Mouse (Mus musculus): ENCODE measurements around the gene Tmem270. TPM values are rescaled to one million over a fixed set of nuclear protein-coding genes. Genes with fewer than 3 reads are reported as not detected.
"Not testable (repeated sequence)": the region's sequence is repeated elsewhere in the genome, so short reads cannot be mapped to it uniquely, and the experiment has no call there.

The Tmem270 gene
- polyA plus RNA-seq, 1 experiment from 2014 or later: not detected

DNA sequence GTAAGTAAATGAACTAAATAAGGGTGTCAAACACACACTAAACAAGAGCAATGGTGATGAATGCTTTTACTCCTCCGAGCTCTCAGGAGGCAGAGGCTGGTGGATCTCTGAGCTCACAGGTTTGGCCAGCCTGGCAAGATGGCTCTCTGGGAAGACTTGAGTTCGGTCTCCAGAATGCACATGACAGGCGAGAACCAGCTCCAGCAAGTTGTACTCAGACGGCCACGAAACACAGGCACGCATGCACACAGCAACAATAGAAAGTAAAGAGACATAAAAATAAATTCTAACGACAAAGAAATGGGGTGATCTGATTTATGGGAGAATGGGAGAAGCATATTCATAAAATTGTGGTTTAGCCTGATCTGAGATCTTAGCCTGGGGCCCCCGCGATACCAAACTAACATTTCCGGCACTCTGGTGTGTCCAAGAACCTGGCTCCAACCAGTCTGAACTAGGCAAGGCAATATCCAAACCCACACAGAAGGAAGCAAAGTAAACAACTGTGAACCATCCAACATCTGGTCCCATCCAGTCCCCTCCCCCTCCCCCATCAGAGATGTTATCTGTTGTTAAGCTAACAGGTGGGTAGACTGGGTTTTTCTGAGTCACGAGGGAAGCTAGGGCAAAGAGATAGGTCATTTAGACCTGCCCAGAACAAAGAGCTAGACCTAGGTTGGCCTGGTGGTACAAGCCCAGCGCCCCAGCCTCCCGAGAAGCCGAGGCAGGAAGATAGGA, 35.1 kb upstream of the Tmem270 start:
- no peaks in the 10 kb centered on the region for H3K9me3 ChIP-seq
- H3K27ac ChIP-seq: peak overlapping the region; percentile 40; the same call in 1 of the 2 replicates
- H3K36me3 ChIP-seq: no peaks in the 10 kb centered on the region
- no peak overlapping the region for H3K4me2 ChIP-seq
- WGBS: 59% methylated on average over 14 of the region's 14 CpGs
- 0 out of 2 replicates have a peak, but pooled peaks cover 9% of the 10 kb centered on the region for H3K27me3 ChIP-seq (replicated peaks)
- no peak for ATAC-seq (ENCODE audit: insufficient read depth, low FRiP score, low read depth)
- H3K9ac ChIP-seq: no peak overlapping the region
- H3K4me1 ChIP-seq: peaks cover 4% of the 10 kb centered on the region; the same call in 1 of the 2 replicates
- H3K4me3 ChIP-seq (replicated peaks): no peak overlapping the region

DNA sequence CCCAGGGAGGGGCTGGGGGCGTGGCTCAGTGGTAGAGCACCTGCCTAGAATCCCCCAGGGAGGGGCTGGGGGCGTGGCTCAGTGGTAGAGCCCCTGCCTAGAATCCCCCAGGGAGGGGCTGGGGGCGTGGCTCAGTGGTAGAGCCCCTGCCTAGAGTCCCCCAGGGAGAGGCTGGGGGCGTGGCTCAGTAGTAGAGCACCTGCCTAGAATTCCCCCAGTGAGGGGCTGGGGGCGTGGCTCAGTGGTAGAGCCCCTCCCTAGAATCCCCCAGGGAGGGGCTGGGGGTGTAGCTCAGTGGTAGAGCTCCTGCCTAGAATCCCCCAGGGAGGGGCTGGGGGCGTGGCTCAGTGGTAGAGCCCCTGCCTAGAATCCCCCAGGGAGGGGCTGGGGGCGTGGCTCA, 33.0 kb upstream of the Tmem270 start:
- not testable (repeated sequence) for H3K36me3 ChIP-seq; H3K9ac ChIP-seq; H3K4me1 ChIP-seq; H3K27ac ChIP-seq; H3K4me2 ChIP-seq; H3K4me3 ChIP-seq (replicated peaks); H3K27me3 ChIP-seq (replicated peaks); ATAC-seq (ENCODE audit: insufficient read depth, low FRiP score, low read depth); H3K9me3 ChIP-seq
- WGBS: 78% methylated on average over 4 of the region's 7 CpGs

DNA sequence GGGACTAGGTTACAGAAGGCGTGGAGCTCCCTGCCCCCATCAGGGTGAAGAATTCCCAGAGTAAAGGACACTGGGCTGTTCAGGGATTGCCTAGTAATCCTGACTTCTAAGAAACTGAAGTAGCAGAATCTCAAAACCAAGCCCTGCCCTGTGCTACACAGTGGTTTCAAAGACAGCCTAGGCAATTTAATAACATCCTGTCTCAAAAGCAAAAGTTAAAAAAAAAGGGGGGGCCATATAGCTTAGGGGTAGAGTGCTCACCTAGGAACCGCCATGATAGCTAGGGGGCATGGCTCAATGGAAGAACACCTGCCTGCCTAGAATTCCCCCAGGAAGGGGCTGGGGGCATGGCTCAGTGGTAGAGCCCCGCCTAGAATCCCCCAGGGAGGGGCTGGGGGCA, 32.5 kb upstream of the Tmem270 start:
- 81% methylated on average over 3 of the region's 3 CpGs for WGBS
- no peak for ATAC-seq (ENCODE audit: insufficient read depth, low FRiP score, low read depth)

DNA sequence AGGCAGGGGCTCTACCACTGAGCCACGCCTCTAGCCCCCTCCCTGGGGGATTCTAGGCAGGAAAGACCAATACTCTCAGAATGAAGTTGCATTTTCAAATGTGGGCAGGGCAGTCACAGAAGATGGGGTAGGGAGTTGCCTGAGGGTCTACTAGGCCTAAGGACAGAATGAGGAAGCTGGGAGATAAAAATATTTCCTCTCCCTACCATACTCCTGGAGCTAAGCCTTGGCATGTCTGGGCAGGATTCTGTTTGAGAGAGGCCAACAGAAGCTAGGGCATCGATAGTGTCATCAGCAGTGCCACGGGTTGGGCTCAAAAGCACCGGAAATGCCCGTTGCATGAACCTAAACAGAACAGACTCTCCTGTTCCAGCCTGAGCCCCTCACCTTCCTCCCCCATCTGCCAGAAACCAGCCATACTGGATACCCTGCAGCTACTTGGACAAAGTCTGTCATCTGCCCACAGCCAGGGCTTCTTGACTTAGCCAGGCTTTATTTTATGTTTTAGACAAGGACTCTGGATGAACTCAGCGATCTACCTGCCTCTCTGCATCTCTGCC, 30.2 kb upstream of the Tmem270 start:
- H3K27ac ChIP-seq: peak overlapping the region; percentile 16; the same call in 1 of the 2 replicates
- peaks cover 6% of the 10 kb centered on the region; the same call in 1 of the 2 replicates for H3K4me1 ChIP-seq
- no peaks in the 10 kb centered on the region for H3K27me3 ChIP-seq (replicated peaks)
- no peak for ATAC-seq (ENCODE audit: insufficient read depth, low FRiP score, low read depth)
- no peak overlapping the region for H3K4me3 ChIP-seq (replicated peaks)
- WGBS: 83% methylated on average over 6 of the region's 6 CpGs
- H3K9ac ChIP-seq: no peak overlapping the region
- H3K4me2 ChIP-seq: no peak overlapping the region
- H3K36me3 ChIP-seq: no peaks in the 10 kb centered on the region
- H3K9me3 ChIP-seq: no peaks in the 10 kb centered on the region

More for the DNA sequence above, 32.5 kb upstream of the Tmem270 start:
- H3K27ac ChIP-seq: no peak overlapping the region
- no peaks in the 10 kb centered on the region for H3K27me3 ChIP-seq (replicated peaks)
- no peak overlapping the region for H3K9ac ChIP-seq
- H3K4me2 ChIP-seq: no peak overlapping the region
- peaks cover 4% of the 10 kb centered on the region; the same call in 1 of the 2 replicates for H3K4me1 ChIP-seq
- H3K9me3 ChIP-seq: no peaks in the 10 kb centered on the region
- no peak overlapping the region for H3K4me3 ChIP-seq (replicated peaks)
- no peaks in the 10 kb centered on the region for H3K36me3 ChIP-seq

DNA sequence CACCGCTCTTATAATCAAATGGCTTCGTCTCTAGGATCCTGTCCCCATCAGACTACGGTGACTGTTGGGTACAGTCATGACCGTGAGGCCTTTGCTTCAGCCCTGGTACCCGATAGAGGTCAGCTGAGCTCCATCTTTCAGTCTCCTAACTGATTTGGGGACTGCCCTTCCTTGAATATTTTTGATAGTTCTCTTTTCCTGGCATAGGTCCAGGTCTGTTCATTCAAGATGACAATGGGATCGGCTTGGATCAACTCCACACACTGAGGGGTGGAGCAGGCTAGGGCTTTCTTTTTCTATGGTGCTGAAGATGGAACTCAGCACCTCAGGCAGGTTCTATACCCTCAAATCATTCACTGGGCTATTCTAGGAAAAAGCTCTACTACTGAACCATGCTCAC, 29.5 kb upstream of the Tmem270 start:
- no peaks in the 10 kb centered on the region for H3K9me3 ChIP-seq
- peaks cover 6% of the 10 kb centered on the region; the same call in 1 of the 2 replicates for H3K4me1 ChIP-seq
- WGBS: 90% methylated on average over 6 of the region's 6 CpGs
- peak overlapping the region; percentile 16; the same call in 1 of the 2 replicates for H3K27ac ChIP-seq
- H3K4me2 ChIP-seq: no peak overlapping the region
- no peaks in the 10 kb centered on the region for H3K36me3 ChIP-seq
- H3K9ac ChIP-seq: no peak overlapping the region
- no peaks in the 10 kb centered on the region for H3K27me3 ChIP-seq (replicated peaks)
- no peak for ATAC-seq (ENCODE audit: insufficient read depth, low FRiP score, low read depth)
- no peak overlapping the region for H3K4me3 ChIP-seq (replicated peaks)

DNA sequence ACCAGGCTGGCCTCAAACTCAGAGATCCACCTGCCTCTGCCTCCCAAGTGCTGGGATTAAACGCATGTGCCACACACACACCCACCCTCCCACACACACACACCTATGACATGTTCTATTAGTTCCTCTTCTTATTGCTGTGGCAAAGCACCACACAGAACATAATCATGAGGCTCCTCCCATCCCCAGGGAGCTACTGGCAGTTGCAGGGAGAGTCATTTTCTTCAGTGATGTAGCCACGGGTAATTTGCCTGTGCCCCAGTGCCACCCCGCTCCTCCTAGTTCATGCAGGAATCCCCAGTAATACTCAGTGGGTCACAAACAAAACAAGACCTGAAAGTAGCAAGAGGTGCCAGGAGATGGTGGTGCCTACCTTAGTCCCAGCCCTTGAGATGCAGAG, 28.1 kb upstream of the Tmem270 start:
- H3K4me2 ChIP-seq: no peak overlapping the region
- H3K4me1 ChIP-seq: peaks cover 6% of the 10 kb centered on the region; the same call in 1 of the 2 replicates
- no peaks in the 10 kb centered on the region for H3K36me3 ChIP-seq
- H3K4me3 ChIP-seq (replicated peaks): no peak overlapping the region
- no peak overlapping the region for H3K9ac ChIP-seq
- 88% methylated on average over 3 of the region's 3 CpGs for WGBS
- no peaks in the 10 kb centered on the region for H3K27me3 ChIP-seq (replicated peaks)
- no peak for ATAC-seq (ENCODE audit: insufficient read depth, low FRiP score, low read depth)
- H3K9me3 ChIP-seq: no peaks in the 10 kb centered on the region
- H3K27ac ChIP-seq: no peak overlapping the region

DNA sequence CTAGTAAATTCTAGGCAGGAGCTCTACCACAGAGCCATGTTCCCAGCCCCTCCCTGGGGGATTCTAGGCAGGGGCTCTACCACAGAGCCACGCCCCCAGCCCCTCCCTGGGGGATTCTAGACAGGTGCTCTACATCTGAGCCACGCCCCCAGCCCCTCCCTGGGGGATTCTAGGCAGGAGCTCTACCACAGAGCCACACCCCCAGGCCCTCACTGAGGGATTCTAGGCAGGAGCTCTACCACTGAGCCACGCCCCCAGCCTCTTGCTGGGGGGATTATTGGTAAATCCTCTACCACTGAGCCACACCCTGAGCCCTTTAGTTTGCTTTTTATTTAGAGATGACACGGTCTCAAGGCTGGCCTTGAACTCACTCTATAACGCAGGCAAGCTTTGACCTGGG, 27.2 kb upstream of the Tmem270 start:
- not testable (repeated sequence) for H3K27me3 ChIP-seq (replicated peaks); H3K4me1 ChIP-seq; H3K9ac ChIP-seq; H3K36me3 ChIP-seq; H3K4me3 ChIP-seq (replicated peaks); H3K27ac ChIP-seq; H3K9me3 ChIP-seq; ATAC-seq (ENCODE audit: insufficient read depth, low FRiP score, low read depth); H3K4me2 ChIP-seq
- WGBS: 91% methylated on average over 5 of the region's 5 CpGs

DNA sequence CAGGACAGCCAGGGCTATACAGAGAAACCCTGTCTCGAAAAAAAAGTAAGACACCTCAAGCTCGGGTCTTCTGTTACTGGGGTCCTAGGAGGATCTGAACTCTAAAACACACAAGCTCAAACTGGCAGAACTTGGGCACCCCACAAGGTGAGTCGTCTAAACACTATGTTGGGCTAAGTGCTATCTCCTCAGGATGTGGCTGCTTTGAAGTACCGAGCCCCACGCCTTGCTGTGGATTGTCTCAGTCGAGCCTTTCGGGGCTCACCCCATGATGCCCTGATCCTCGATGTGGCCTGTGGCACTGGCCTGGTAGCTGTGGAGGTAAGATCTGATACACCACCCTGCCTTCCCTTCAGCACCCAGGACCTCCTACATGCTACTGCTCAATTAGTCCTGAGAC, 26.7 kb upstream of the Tmem270 start:
- H3K27ac ChIP-seq: no peak overlapping the region
- peaks cover 6% of the 10 kb centered on the region; the same call in 1 of the 2 replicates for H3K4me1 ChIP-seq
- no peaks in the 10 kb centered on the region for H3K9me3 ChIP-seq
- no peaks in the 10 kb centered on the region for H3K36me3 ChIP-seq
- H3K9ac ChIP-seq: no peak overlapping the region
- no peak for ATAC-seq (ENCODE audit: insufficient read depth, low FRiP score, low read depth)
- peak overlapping the region; percentile 82; the same call in 1 of the 2 replicates for H3K4me3 ChIP-seq (replicated peaks)
- no peaks in the 10 kb centered on the region for H3K27me3 ChIP-seq (replicated peaks)
- H3K4me2 ChIP-seq: peak overlapping the region; percentile 97
- 89% methylated on average over 8 of the region's 8 CpGs for WGBS

DNA sequence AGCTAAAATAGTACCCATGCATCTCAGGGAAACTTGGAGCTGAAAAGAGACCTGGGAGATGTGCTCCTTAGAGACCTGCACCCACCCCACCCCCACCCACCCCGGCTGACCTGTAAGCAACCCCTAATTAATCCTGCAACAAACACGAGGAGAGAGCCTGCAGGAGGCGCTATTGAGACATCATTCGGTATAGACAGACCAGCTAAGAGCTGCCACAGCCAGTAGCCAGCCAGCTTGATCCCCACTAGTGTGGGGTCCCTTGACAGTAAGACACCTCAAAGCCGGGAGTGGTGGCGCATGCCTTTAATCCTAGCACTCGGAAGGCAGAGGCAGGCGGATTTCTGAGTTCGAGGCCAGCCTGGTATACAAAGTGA, 26.4 kb upstream of the Tmem270 start:
- peak overlapping the region; percentile 82 for H3K4me3 ChIP-seq (replicated peaks)
- WGBS: 40% methylated on average over 9 of the region's 9 CpGs
- H3K9me3 ChIP-seq: no peaks in the 10 kb centered on the region
- H3K27ac ChIP-seq: peak overlapping the region; percentile 87
- H3K27me3 ChIP-seq (replicated peaks): no peaks in the 10 kb centered on the region
- H3K4me1 ChIP-seq: peaks cover 6% of the 10 kb centered on the region; the same call in 1 of the 2 replicates
- ATAC-seq (ENCODE audit: insufficient read depth, low FRiP score, low read depth): peak; percentile 23; the same call in 1 of the 2 replicates
- H3K4me2 ChIP-seq: peak overlapping the region; percentile 97
- H3K9ac ChIP-seq: peak overlapping the region; percentile 78; the same call in 1 of the 2 replicates
- no peaks in the 10 kb centered on the region for H3K36me3 ChIP-seq

DNA sequence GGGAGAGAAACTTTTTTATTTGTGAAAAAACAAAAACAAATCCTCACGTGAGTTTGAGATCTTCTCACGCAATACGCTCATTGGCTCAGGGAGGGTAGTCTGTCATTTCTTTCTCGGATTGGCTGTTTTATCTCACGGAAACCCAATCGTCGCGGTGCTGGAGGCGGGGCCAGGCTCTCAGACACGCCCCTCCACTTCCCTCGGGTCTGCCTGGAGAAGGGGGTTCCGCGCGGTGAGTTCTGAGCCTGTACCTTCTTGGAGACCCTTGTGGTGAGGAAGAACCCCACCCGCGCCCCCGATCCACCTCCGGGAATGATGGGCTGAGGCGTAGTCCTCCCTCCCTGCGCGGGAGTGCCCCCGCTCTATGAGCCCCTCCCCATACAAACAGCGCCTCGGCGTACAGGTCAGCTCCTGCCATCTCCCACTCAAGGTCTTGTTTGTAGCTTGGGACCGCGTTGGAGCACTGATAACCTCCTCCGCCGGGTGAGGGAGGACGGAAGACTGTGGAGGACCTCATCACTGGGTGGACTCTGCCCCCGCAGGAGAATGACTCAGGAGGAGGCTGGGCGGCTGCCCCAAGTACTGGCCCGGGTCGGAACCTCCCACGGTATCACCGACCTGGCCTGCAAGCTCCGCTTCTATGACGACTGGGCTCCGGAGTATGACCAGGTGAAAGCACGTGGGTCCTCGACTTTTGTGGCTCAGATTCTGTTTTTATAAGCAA, 25.8 kb upstream of the Tmem270 start, which contains the start of gene Mettl27:
Gene Mettl27 (plus strand): TSS at position 190 of the 724 bp plus-strand sequence.
- Histone ChIP-seq H3K4me2 (peak within 1 kb of the TSS; percentile 97), H3K4me1 (peaks cover 6% of the 10 kb centered on the region; the same call in 1 of the 2 replicates), H3K36me3 (no peaks in the 10 kb centered on the region), H3K9ac (peak within 1 kb of the TSS; percentile 78), H3K27me3 (replicated peaks) (no peaks in the 10 kb centered on the region), H3K27ac (peak within 1 kb of the TSS; percentile 87), H3K4me3 (replicated peaks) (peak within 1 kb of the TSS; percentile 82), H3K9me3 (no peaks in the 10 kb centered on the region)
- WGBS: under 1% methylated on average over 41 of the region's 41 CpGs
- peak; percentile 95 for ATAC-seq (ENCODE audit: insufficient read depth, low FRiP score, low read depth)

DNA sequence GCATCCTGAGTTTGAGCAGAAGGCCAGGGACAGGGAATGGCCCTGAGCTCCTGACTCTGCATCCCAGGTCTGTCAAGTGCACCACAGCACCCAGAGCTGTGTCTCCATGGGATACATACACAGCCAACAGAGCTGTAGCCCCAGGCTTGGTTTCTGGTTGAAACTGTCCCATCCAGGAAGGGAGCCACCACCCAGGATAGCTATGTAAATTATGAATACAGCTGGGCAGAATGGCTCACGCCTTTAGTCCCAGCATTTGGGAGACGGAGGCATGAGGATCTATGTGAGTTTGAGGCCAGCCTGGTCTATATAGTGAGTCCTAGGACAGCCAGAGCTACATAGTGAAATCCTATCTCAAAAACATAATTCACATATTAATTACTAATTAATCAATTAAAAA, 23.5 kb upstream of the Tmem270 start:
- no peak overlapping the region for H3K27ac ChIP-seq
- no peak overlapping the region for H3K9ac ChIP-seq
- WGBS: 77% methylated on average over 2 of the region's 2 CpGs
- no peak overlapping the region for H3K4me3 ChIP-seq (replicated peaks)
- peaks cover 6% of the 10 kb centered on the region; the same call in 1 of the 2 replicates for H3K4me1 ChIP-seq
- ATAC-seq (ENCODE audit: insufficient read depth, low FRiP score, low read depth): no peak
- H3K36me3 ChIP-seq: no peaks in the 10 kb centered on the region
- H3K4me2 ChIP-seq: no peak overlapping the region
- no peaks in the 10 kb centered on the region for H3K9me3 ChIP-seq
- no peaks in the 10 kb centered on the region for H3K27me3 ChIP-seq (replicated peaks)

DNA sequence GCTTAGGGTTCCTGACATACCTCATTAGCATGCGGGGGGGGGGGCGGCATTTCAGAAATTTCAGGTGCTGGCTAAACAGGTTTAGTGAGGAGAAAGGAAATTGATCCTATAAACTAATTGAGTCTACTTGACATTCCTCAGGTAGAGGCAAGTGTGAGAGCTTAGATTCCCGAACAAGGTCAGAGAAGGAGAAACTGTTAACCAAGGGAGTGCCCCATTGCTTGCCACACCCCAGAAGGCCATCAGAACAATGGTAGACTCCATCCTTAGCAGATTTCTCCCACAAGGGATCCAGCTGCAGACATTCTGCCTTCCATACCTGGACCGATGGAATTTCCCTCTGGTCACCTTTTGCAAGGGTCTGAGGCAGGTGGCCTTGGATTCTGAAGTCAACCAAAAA, 20.2 kb upstream of the Tmem270 start:
- no peaks in the 10 kb centered on the region for H3K9me3 ChIP-seq
- H3K4me3 ChIP-seq (replicated peaks): no peak overlapping the region
- no peaks in the 10 kb centered on the region for H3K27me3 ChIP-seq (replicated peaks)
- no peak overlapping the region for H3K4me2 ChIP-seq
- no peak overlapping the region for H3K9ac ChIP-seq
- H3K36me3 ChIP-seq: no peaks in the 10 kb centered on the region
- no peaks in the 10 kb centered on the region for H3K4me1 ChIP-seq
- WGBS: 55% methylated on average over 4 of the region's 4 CpGs
- H3K27ac ChIP-seq: no peak overlapping the region
- no peak for ATAC-seq (ENCODE audit: insufficient read depth, low FRiP score, low read depth)

Measured in stomach, embryonic 15.5 days (tissue).